Mouse (Mus musculus) forebrain, embryonic 12.5 days (tissue): ENCODE results near the gene Hpca. TPM values are rescaled to one million over a fixed set of nuclear protein-coding genes. Genes with fewer than 3 reads are reported as not detected.

Source experiments
- ATAC-seq: fragments of 200-750 bp; cut with Nextera tagmentation; 2 replicates; pipeline ENCODE4 v1.8.0; 2017; ENCODE audit warnings: moderate TSS enrichment; ENCODE audit not compliant: low FRiP score
- H3K27ac ChIP-seq: fragments of 300-500 bp; sonication (generic); 2 replicates; pipeline ENCODE4 v1.5.1; 2016; ENCODE audit warnings: mild to moderate bottlenecking
- H3K27me3 ChIP-seq: fragments of 300-500 bp; sonication (generic); 2 replicates; pipeline ENCODE4 v1.6.1; 2016; ENCODE audit warnings: mild to moderate bottlenecking
- H3K36me3 ChIP-seq: fragments of 300-500 bp; sonication (generic); replicated peaks from 2 replicates; pipeline ENCODE4 v1.6.1; 2016; ENCODE audit warnings: mild to moderate bottlenecking
- H3K4me1 ChIP-seq: fragments of 300-500 bp; sonication (generic); 2 replicates; pipeline ENCODE4 v1.6.1; 2016
- H3K4me2 ChIP-seq: fragments of 300-500 bp; sonication (generic); 2 replicates; pipeline ENCODE4 v1.6.1; 2016; ENCODE audit warnings: mild to moderate bottlenecking, moderate library complexity
- H3K4me3 ChIP-seq: fragments of 300-500 bp; sonication (generic); replicated peaks from 2 replicates; pipeline ENCODE4 v1.5.1; 2016; ENCODE audit warnings: mild to moderate bottlenecking
- H3K9ac ChIP-seq: fragments of 300-500 bp; sonication (generic); 2 replicates; pipeline ENCODE4 v1.6.1; 2016; ENCODE audit warnings: mild to moderate bottlenecking
- H3K9me3 ChIP-seq: fragments of 300-500 bp; sonication (generic); 2 replicates; pipeline ENCODE4 v1.6.1; 2016
- WGBS: fragments of 180-500 bp; shearing (Covaris S2); methylation state at CpG from one replicate; pipeline ENCODE4 v1.1.7; 2016; 5-methylcytosine and 5-hydroxymethylcytosine counted together
- polyA plus RNA-seq: library from polyadenylated mRNA; unstranded; fragments of >200 nt; fragmentation: Nextera tagmentation; extraction: Ambion mirVana; gene quantifications from 2 replicates; pipeline ENCODE4 v1.2.1, GENCODE M21; 2016

Hpca gene
- polyA plus RNA-seq, 1 experiment from 2014 or later: 6.0 TPM

- Histone ChIP-seq H3K27me3 (peaks cover 54% of the 10 kb centered on the region), H3K4me3 (peak overlapping the region; percentile 15), H3K27ac (no peak overlapping the region), H3K9ac (no peak overlapping the region), H3K9me3 (no peaks in the 10 kb centered on the region), H3K36me3 (no peaks in the 10 kb centered on the region), H3K4me1 (peaks cover 39% of the 10 kb centered on the region), H3K4me2 (peak overlapping the region; percentile 42)
- WGBS: 6% methylated on average over 15 of the region's 17 CpGs
- peak; percentile 24; the same call in 1 of the 2 replicates for ATAC-seq
Observed at GRCm38 (mm10) chr4:129130755-129131303, 9.0 kb upstream of the Hpca start.

- no peaks in the 10 kb centered on the region for H3K36me3 ChIP-seq
- peak overlapping the region; percentile 15; the same call in 1 of the 2 replicates for H3K4me3 ChIP-seq
- ATAC-seq: peak; percentile 56; the same call in 1 of the 2 replicates
- H3K27me3 ChIP-seq: peaks cover 54% of the 10 kb centered on the region
- 0 out of 2 replicates have a peak overlapping the region, but pooled peaks have one; percentile 12 for H3K9ac ChIP-seq
- H3K9me3 ChIP-seq: no peaks in the 10 kb centered on the region
- WGBS: 3% methylated on average over 8 of the region's 8 CpGs
- H3K4me2 ChIP-seq: peak overlapping the region; percentile 42
- peaks cover 45% of the 10 kb centered on the region for H3K4me1 ChIP-seq
- no peak overlapping the region for H3K27ac ChIP-seq
Observed at GRCm38 (mm10) chr4:129130149-129130548, 8.3 kb upstream of the Hpca start.

- no peak overlapping the region for H3K9ac ChIP-seq
- no peaks in the 10 kb centered on the region for H3K36me3 ChIP-seq
- H3K4me3 ChIP-seq: no peak overlapping the region
- no peak for ATAC-seq
- H3K4me2 ChIP-seq: no peak overlapping the region
- 51% methylated on average over 9 of the region's 9 CpGs for WGBS
- H3K9me3 ChIP-seq: no peaks in the 10 kb centered on the region
- H3K27me3 ChIP-seq: peaks cover 59% of the 10 kb centered on the region
- H3K4me1 ChIP-seq: peaks cover 46% of the 10 kb centered on the region
- no peak overlapping the region for H3K27ac ChIP-seq
Observed at GRCm38 (mm10) chr4:129129387-129129786, 7.6 kb upstream of the Hpca start.

GRCm38 (mm10) chr4:129128582-129129338 is 6.9 kb upstream of the Hpca start:
- ATAC-seq: no peak
- Histone ChIP-seq H3K36me3 (no peaks in the 10 kb centered on the region), H3K4me2 (no peak overlapping the region), H3K27me3 (peaks cover 64% of the 10 kb centered on the region), H3K27ac (peak overlapping the region; percentile 25; the same call in 1 of the 2 replicates), H3K9me3 (no peaks in the 10 kb centered on the region), H3K9ac (no peak overlapping the region), H3K4me3 (no peak overlapping the region), H3K4me1 (peaks cover 47% of the 10 kb centered on the region)
- WGBS: 68% methylated on average over 13 of the region's 13 CpGs

GRCm38 (mm10) chr4:129125736-129126451 is 4.1 kb upstream of the Hpca start:
- 8% methylated on average over 19 of the region's 19 CpGs for WGBS
- H3K27me3 ChIP-seq: peaks cover 80% of the 10 kb centered on the region
- H3K4me2 ChIP-seq: peak overlapping the region; percentile 43
- no peak for ATAC-seq
- no peaks in the 10 kb centered on the region for H3K36me3 ChIP-seq
- H3K4me3 ChIP-seq: peak overlapping the region; percentile 23
- no peak overlapping the region for H3K27ac ChIP-seq
- H3K4me1 ChIP-seq: peaks cover 55% of the 10 kb centered on the region
- H3K9ac ChIP-seq: no peak overlapping the region
- no peaks in the 10 kb centered on the region for H3K9me3 ChIP-seq

- 4% methylated on average over 13 of the region's 13 CpGs for WGBS
- Histone ChIP-seq H3K36me3 (no peaks in the 10 kb centered on the region), H3K9ac (peak overlapping the region; percentile 12; the same call in 1 of the 2 replicates), H3K9me3 (no peaks in the 10 kb centered on the region), H3K4me2 (peak overlapping the region; percentile 17; the same call in 1 of the 2 replicates), H3K4me1 (peaks cover 52% of the 10 kb centered on the region), H3K27ac (peak overlapping the region; percentile 13; the same call in 1 of the 2 replicates), H3K4me3 (no peak overlapping the region), H3K27me3 (peaks cover 85% of the 10 kb centered on the region)
- ATAC-seq: peak; percentile 37; the same call in 1 of the 2 replicates
Observed at GRCm38 (mm10) chr4:129124652-129125146, 2.9 kb upstream of the Hpca start.

- 45% methylated on average over 8 of the region's 8 CpGs for WGBS
- no peak for ATAC-seq
- H3K9me3 ChIP-seq: no peaks in the 10 kb centered on the region
- H3K9ac ChIP-seq: no peak overlapping the region
- peaks cover 87% of the 10 kb centered on the region for H3K27me3 ChIP-seq
- H3K4me3 ChIP-seq: no peak overlapping the region
- H3K27ac ChIP-seq: no peak overlapping the region
- H3K4me1 ChIP-seq: peaks cover 39% of the 10 kb centered on the region
- H3K4me2 ChIP-seq: no peak overlapping the region
- no peaks in the 10 kb centered on the region for H3K36me3 ChIP-seq
Observed at GRCm38 (mm10) chr4:129122719-129123118, 883 bp upstream of the Hpca start.

- Histone ChIP-seq H3K4me1 (peaks cover 39% of the 10 kb centered on the region), H3K4me2 (no peak overlapping the region), H3K27ac (no peak overlapping the region), H3K36me3 (no peaks in the 10 kb centered on the region), H3K9ac (no peak overlapping the region), H3K9me3 (no peaks in the 10 kb centered on the region), H3K27me3 (peaks cover 87% of the 10 kb centered on the region), H3K4me3 (no peak overlapping the region)
- ATAC-seq: no peak
- WGBS: 33% methylated on average over 9 of the region's 9 CpGs
Observed at GRCm38 (mm10) chr4:129122107-129122506, 271 bp upstream of the Hpca start.

GRCm38 (mm10) chr4:129120520-129121445 is 1.1 kb downstream of the Hpca start:
- Histone ChIP-seq H3K9me3 (no peaks in the 10 kb centered on the region), H3K4me1 (peaks cover 34% of the 10 kb centered on the region), H3K36me3 (no peaks in the 10 kb centered on the region), H3K27ac (no peak overlapping the region), H3K4me2 (peak overlapping the region; percentile 85), H3K27me3 (peaks cover 84% of the 10 kb centered on the region), H3K9ac (peak overlapping the region; percentile 49), H3K4me3 (peak overlapping the region; percentile 43)
- WGBS: under 1% methylated on average over 56 of the region's 59 CpGs
- peak; percentile 59 for ATAC-seq

GRCm38 (mm10) chr4:129119708-129120107 is 2.1 kb downstream of the Hpca start:
- Histone ChIP-seq H3K4me1 (peaks cover 32% of the 10 kb centered on the region), H3K27ac (no peak overlapping the region), H3K4me3 (no peak overlapping the region), H3K9me3 (no peaks in the 10 kb centered on the region), H3K36me3 (no peaks in the 10 kb centered on the region), H3K27me3 (peaks cover 78% of the 10 kb centered on the region), H3K4me2 (no peak overlapping the region), H3K9ac (no peak overlapping the region)
- WGBS: 78% methylated on average over 10 of the region's 10 CpGs
- no peak for ATAC-seq

- WGBS: 88% methylated on average over 14 of the region's 14 CpGs
- H3K4me3 ChIP-seq: no peak overlapping the region
- H3K4me2 ChIP-seq: no peak overlapping the region
- H3K4me1 ChIP-seq: peaks cover 38% of the 10 kb centered on the region
- no peak overlapping the region for H3K9ac ChIP-seq
- no peaks in the 10 kb centered on the region for H3K36me3 ChIP-seq
- no peak overlapping the region for H3K27ac ChIP-seq
- no peaks in the 10 kb centered on the region for H3K9me3 ChIP-seq
- no peak for ATAC-seq
- H3K27me3 ChIP-seq: peaks cover 64% of the 10 kb centered on the region
Observed at GRCm38 (mm10) chr4:129117720-129118510, 3.9 kb downstream of the Hpca start.
